Mouse (Mus musculus): ENCODE data around the gene Srebf1. TPM values are rescaled to one million over a fixed set of nuclear protein-coding genes. Genes with fewer than 3 reads are reported as not detected.

Gene Srebf1
- total RNA-seq, 2 experiments from 2014 or later: 46.8 to 52.8 TPM

- DNase-seq (ENCODE audit: low spot score in 2 of 2): no peak
These were observed 40.2 kb downstream of the Srebf1 start for GRCm38 (mm10) chr11:60182116-60182670.

- DNase-seq (ENCODE audit: low spot score in 2 of 2): peak in 1 of 2 experiments; percentile 47
These were observed 43.9 kb downstream of the Srebf1 start for GRCm38 (mm10) chr11:60178506-60178905.

DNA sequence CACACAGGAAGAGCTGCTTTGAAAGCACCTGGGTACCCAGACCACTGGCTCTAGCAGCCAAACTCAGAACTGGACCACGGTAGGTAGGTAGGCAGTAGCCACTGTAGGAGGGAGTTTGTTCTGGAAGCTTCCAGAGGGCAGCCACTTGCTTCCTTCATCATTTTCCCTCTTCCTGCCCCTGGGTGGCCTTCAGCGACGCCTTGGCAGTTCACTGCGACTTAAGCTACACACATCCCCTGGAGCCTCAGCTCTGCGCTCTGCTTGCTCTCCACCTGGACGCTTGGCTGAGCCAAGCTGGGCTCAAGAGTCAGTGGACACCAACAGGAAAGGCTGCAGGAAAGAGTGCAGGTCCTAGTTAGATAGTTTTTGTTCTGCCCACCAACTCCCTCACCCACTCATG is 44.4 kb downstream of the Srebf1 start:
- no peak for DNase-seq (ENCODE audit: low spot score in 2 of 2)

DNA sequence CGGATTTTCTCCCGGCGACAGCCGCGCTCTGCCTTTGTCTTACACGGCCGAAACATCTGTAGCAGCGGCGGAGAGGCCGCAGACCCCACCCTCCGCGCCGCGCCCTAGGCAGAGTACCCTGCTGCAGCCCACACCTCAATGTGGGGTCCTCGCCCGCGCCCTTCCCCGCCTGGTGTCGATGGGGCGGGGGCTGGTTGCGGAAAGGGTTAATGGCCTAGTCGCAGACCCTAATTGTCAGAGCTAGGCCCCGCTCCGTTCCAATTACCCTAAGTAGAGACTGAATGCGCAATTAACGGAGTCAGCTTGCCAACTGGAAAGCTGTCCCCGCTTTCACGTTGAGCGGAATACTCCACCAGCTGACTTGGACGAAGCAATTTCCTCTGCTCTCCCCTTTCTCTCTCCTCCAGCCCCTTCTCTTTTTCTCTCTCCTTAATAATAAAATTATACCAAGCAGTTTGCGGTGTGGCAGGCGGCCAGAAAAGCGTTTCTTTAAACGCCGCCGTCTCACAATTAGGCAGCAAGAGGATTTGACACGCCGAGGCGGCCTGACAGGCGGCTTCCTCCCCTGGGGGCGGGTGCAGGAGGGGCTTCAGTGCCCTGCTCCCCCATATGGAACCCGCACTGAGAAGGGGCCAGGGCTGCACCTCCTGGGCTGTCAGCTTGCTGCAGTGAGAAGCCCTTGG is 45.3 kb downstream of the Srebf1 start:
- peak; percentile 74 to 77 for DNase-seq (ENCODE audit: low spot score in 2 of 2)

GRCm38 (mm10) chr11:60176182-60176974 is 46.0 kb downstream of the Srebf1 start:
- DNase-seq (ENCODE audit: low spot score in 2 of 2): peak; percentile 71 to 77

DNA sequence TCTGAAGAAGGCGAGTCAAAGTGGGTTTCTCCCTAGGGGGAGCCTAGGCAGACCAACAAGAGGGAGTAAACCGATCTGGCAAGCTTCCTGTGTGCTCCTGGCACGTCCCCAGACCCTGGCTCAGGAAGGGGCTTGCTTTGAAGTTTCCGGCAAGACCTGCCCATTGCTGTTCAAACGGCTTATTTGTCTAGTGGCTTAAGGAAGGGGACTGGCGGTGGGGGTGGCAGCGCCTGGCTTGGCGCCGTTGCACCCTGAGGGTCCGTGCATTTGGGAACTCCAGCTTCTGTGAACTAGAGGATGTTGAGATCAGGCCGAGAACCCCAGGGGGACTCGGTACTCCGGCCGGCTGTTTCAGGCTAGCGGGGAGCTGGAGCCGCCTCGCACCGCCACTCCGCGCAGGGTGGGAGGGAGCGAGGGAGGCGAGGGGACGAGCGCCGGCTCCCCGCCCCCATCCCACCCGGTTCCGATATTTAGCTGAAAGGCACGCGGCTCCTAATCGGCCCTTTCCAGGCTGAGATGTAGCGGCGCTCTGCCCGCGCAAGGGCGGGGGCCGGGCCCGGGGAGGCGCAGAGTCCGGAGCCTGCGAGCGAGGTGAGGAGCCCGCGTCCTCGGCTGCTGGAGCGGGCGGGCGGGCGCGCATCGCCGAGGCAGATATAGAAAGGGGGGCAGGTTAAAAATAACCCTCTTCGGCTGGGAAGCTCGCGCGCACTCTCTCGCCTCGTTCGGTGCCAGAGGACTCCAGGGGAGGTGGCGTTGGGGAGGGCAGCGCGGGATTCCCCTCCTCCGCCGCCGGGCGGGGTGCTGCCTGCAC is 46.8 kb downstream of the Srebf1 start:
- DNase-seq (ENCODE audit: low spot score in 2 of 2): peak; percentile 68 to 76

- DNase-seq (ENCODE audit: low spot score in 2 of 2): no peak
These were observed 48.7 kb downstream of the Srebf1 start for GRCm38 (mm10) chr11:60173606-60174184.

- no peak for DNase-seq (ENCODE audit: low spot score in 2 of 2)
These were observed 50.3 kb downstream of the Srebf1 start for GRCm38 (mm10) chr11:60172074-60172473.

DNA sequence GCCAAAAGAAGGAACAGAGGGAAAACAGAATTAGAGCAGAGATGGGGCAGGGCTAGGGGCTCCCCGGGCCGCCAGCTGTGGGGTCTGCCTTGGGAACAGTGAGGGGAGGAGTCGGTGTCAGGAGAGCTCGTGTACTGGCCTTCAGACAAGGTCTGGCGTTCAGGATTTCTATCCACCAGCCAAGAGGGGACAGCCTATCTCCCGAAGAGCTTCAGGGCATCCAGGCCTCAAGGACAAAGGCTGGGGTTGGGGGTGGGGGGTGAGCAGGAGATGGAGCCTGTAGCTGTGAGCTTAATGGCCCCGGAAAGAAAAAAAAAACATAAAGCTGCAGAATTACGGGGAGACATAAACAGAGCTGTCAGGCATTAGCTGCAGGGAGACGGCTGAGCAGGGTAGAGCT is 53.6 kb downstream of the Srebf1 start:
- no peak for DNase-seq (ENCODE audit: low spot score in 2 of 2)

- DNase-seq (ENCODE audit: low spot score in 2 of 2): peak in 1 of 2 experiments; percentile 34
These were observed 57.3 kb downstream of the Srebf1 start for GRCm38 (mm10) chr11:60165076-60165475.

GRCm38 (mm10) chr11:60164450-60164849 is 57.9 kb downstream of the Srebf1 start:
- DNase-seq (ENCODE audit: low spot score in 2 of 2): no peak

DNA sequence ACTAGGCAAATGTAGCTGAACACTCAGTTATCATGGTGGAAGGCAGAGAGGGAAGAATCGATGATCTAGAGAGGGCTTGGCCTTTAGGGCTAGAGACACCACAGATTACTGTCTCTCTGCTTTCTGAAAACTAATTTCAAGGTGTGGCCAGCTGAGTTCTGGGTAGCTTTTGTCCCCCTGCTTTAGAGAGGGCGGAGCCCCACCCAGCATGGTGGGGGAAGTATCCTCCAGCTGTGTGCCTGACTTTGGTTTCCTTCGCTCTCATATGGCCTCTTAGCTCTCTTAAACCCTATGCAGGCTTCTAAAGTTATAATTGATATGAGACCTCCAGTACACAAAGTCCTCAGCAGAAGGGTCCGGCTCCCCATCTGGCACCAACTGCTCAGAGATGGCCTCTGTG is 59.0 kb downstream of the Srebf1 start:
- no peak for DNase-seq (ENCODE audit: low spot score in 2 of 2)

- DNase-seq (ENCODE audit: low spot score in 2 of 2): no peak
These were observed 59.8 kb downstream of the Srebf1 start for GRCm38 (mm10) chr11:60162547-60162946.

DNA sequence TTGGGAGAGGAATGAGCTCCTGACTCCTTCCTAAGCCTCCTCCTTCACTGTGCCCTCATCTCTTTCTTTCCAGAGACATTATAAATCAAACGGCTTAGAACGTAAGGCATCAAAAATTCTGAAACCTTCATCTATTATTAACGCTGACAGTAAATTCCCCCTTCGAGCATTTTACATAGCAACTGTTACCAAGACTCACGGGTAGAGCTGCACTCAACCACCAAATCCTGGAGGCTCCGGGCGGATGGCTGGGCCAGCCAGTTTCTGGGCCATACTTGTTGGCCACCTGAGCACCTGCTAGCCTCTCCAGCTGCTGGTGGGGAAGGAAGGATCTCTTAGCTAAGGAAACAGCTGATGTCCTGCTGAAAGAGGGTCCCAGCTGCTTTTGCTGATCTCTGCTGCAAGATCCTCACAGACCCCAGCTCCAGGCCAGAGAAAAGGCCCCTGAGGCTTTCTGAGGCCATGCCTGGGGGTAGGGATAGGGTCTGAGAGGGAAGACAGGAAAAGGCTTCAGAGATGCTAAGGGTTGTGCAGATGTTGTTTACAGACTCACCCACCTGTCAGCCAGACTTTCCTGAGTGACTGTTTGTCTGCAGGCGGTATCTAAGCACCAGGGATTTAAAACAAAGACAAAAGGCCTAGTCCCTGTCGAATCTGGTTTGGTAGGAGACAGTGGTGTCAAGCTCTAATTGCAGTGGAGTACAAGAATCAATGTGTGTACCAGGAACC is 61.1 kb downstream of the Srebf1 start:
- DNase-seq (ENCODE audit: low spot score in 2 of 2): no peak

- no peak for DNase-seq (ENCODE audit: low spot score in 2 of 2)
These were observed 61.8 kb downstream of the Srebf1 start for GRCm38 (mm10) chr11:60160454-60161114.

DNA sequence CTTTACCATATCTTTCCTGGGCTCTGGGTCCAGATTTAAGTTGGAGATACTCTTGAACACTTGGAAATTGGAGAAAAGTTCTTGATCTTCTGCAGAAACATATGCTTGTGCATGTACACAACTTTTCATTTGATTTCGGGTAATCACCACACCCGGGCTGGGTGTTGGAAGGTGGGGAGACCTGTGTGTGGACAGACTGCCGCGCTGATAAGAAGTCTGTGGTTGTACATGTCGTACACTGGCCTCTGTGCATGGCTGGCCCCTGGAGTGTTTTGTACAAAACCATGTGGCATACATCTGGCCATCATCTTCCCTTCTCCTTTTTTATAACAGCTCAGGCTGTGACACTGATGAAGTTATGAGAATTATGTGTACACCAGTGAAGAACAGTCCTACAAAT is 62.4 kb downstream of the Srebf1 start:
- no peak for DNase-seq (ENCODE audit: low spot score in 2 of 2)

- no peak for DNase-seq (ENCODE audit: low spot score in 2 of 2)
These were observed 64.1 kb downstream of the Srebf1 start for GRCm38 (mm10) chr11:60158271-60158670.

- DNase-seq (ENCODE audit: low spot score in 2 of 2): no peak
These were observed 66.7 kb downstream of the Srebf1 start for GRCm38 (mm10) chr11:60155690-60156089.

DNA sequence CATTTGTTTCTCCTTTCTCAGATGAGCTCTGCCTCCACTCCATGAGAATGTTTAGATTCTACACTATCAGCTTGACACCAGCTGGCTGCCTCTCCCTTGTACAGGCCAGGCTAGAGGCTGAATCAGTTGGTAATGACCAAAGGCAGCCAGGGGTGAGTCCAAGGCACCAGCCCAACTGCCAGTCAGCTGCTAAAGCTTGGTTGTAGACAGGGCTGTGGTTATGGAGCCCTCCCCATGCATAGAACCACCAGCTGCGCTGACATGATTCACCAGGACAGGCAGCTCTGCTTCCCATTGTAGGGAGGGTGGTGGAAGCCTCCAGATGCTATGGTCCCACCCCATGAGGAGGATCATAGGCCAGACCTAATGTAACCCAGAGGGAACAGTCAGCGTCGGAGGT is 68.4 kb downstream of the Srebf1 start:
- DNase-seq (ENCODE audit: low spot score in 2 of 2): no peak

DNA sequence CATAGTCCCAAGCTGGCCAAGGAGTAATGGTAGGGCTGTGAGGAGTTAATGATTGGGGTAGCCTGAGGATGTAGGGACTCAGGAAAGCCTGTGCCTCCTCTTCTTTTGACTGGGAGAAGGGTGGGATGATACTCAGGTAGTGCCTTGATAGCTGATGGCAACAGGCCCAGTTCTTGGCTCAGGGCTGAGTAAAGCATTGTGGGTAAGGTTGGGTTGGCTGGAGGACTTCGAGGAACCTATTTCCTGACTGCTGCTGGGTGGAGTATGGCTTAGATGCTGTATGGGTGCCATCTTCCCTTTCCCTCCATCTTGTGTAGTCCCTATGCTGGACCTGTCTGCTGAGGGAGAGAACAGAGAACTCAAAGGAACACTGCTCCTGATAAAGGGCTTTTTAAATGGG is 70.0 kb downstream of the Srebf1 start:
- DNase-seq (ENCODE audit: low spot score in 2 of 2): no peak

All from layer of hippocampus, postnatal 10 days (tissue).